Mouse (Mus musculus) myocyte (in vitro differentiated cells): Measurements from ENCODE around the gene Myo1d. TPM values are rescaled to one million over a fixed set of nuclear protein-coding genes. Genes with fewer than 3 reads are reported as not detected.

Source experiments
- H3K27me3 ChIP-seq: one replicate; pipeline ENCODE4 v1.6.1; 2011; ENCODE audit not compliant: control insufficient read depth, insufficient read depth, insufficient read length
- H3K36me3 ChIP-seq: one replicate; pipeline ENCODE4 v1.6.1; 2011; ENCODE audit not compliant: control insufficient read depth, insufficient read depth
- H3K4me2 ChIP-seq: one replicate; pipeline ENCODE4 v1.6.1; 2011; ENCODE audit warnings: low read depth, control low read depth
- H3K4me3 ChIP-seq: one replicate; pipeline ENCODE4 v1.5.1; 2011; ENCODE audit warnings: mild to moderate bottlenecking, control low read depth, moderate library complexity
- H3K79me2 ChIP-seq: one replicate; pipeline ENCODE4 v1.6.1; 2011; ENCODE audit not compliant: control insufficient read depth, insufficient read depth
- H3ac ChIP-seq: one replicate; pipeline ENCODE4 v1.6.1; 2011; ENCODE audit not compliant: control insufficient read depth, insufficient read length
- CEBPB ChIP-seq: IDR thresholded peaks from 2 replicates; pipeline ENCODE4 v1.6.1; 2011; ENCODE audit warnings: mild to moderate bottlenecking, moderate library complexity; ENCODE audit not compliant: poor library complexity, insufficient read depth, severe bottlenecking
- E2F4 ChIP-seq: IDR thresholded peaks from one replicate; pipeline ENCODE4 v1.6.1; 2011; ENCODE audit warnings: mild to moderate bottlenecking, control low read depth, moderate library complexity; ENCODE audit not compliant: insufficient read depth
- MAX ChIP-seq: IDR thresholded peaks from one replicate; pipeline ENCODE4 v1.6.1; 2011; ENCODE audit warnings: low read depth, mild to moderate bottlenecking, control low read depth
- MYOD1 ChIP-seq, 3 experiments: IDR thresholded peaks; one replicate each; pipeline ENCODE4 v1.6.1; 2011; ENCODE audit warnings: control low read depth in 2 of 3, low read depth in 2 of 3, mild to moderate bottlenecking in 2 of 3, moderate library complexity in 1 of 3; ENCODE audit not compliant: insufficient read length in 2 of 3, control insufficient read depth in 1 of 3
- MYOG ChIP-seq, 3 experiments: IDR thresholded peaks; one replicate each; pipeline ENCODE4 v1.6.1; 2011; ENCODE audit warnings: control low read depth in 2 of 3, low read depth in 2 of 3, mild to moderate bottlenecking in 2 of 3; ENCODE audit not compliant: insufficient read length in 2 of 3, control insufficient read depth in 1 of 3, insufficient read depth in 1 of 3
- POLR2A ChIP-seq: IDR thresholded peaks from one replicate; pipeline ENCODE4 v1.6.1; 2011; ENCODE audit warnings: low read depth, mild to moderate bottlenecking, control low read depth, moderate library complexity; ENCODE audit not compliant: insufficient read length
- POLR2AphosphoS2 ChIP-seq: IDR thresholded peaks from one replicate; pipeline ENCODE4 v1.6.1; 2011; ENCODE audit warnings: low read depth, control low read depth; ENCODE audit not compliant: insufficient read length
- REST ChIP-seq: IDR thresholded peaks from one replicate; pipeline ENCODE4 v1.6.1; 2011; ENCODE audit warnings: mild to moderate bottlenecking, control low read depth, moderate library complexity; ENCODE audit not compliant: insufficient read depth, insufficient read length
- SRF ChIP-seq: IDR thresholded peaks from one replicate; pipeline ENCODE4 v1.6.1; 2011; ENCODE audit warnings: low read depth; ENCODE audit not compliant: control insufficient read depth, insufficient read length
- TCF12 ChIP-seq: IDR thresholded peaks from one replicate; pipeline ENCODE4 v1.6.1; 2011; ENCODE audit warnings: mild to moderate bottlenecking, control low read depth; ENCODE audit not compliant: poor library complexity, insufficient read depth, severe bottlenecking
- TCF3 ChIP-seq: IDR thresholded peaks from one replicate; pipeline ENCODE4 v1.6.1; 2011; ENCODE audit warnings: low read depth, control low read depth; ENCODE audit not compliant: insufficient read length
- USF1 ChIP-seq: IDR thresholded peaks from one replicate; pipeline ENCODE4 v1.6.1; 2011; ENCODE audit warnings: low read depth, mild to moderate bottlenecking, control low read depth, moderate library complexity
- polyA plus RNA-seq: library from polyadenylated mRNA; unstranded; fragments of >200 nt; fragmentation: generic; extraction: Trizol; gene quantifications from one replicate; pipeline ENCODE4 v1.2.1, GENCODE M21; 2012; ENCODE audit warnings: missing spikeins

Myo1d gene
- polyA plus RNA-seq, 1 experiment: 10.5 TPM

- H3K36me3 ChIP-seq: no peaks in the 10 kb centered on the region
- no peak for TF ChIP-seq CEBPB
- no peak for TF ChIP-seq POLR2A
- no peak for TF ChIP-seq TCF3
- no peak for TF ChIP-seq MYOD1 (IDR thresholded peaks at IDR 0.05; ENCODE audit: control insufficient read depth in 1 of 3, insufficient read length in 2 of 3, low read depth in 2 of 3)
- no peak for TF ChIP-seq MAX
- no peak for TF ChIP-seq REST
- TF ChIP-seq MYOG (IDR thresholded peaks at IDR 0.05; ENCODE audit: control insufficient read depth in 1 of 3, insufficient read depth in 1 of 3, insufficient read length in 2 of 3, low read depth in 2 of 3): no peak
- no peak for TF ChIP-seq USF1
Measured at GRCm38 (mm10) chr11:80560770-80561169, 219.1 kb downstream of the Myo1d start.

GRCm38 (mm10) chr11:80555416-80555815 lies 224.4 kb downstream of the Myo1d start:
- Histone ChIP-seq H3K4me2 (no peak overlapping the region), H3ac (no peak overlapping the region), H3K4me3 (no peak overlapping the region), H3K27me3 (no peaks in the 10 kb centered on the region), H3K36me3 (no peaks in the 10 kb centered on the region), H3K79me2 (no peaks in the 10 kb centered on the region)
- TF ChIP-seq POLR2AphosphoS2 (no peak), TCF3 (no peak)

More at GRCm38 (mm10) chr11:80560770-80561169, 219.1 kb downstream of the Myo1d start:
- H3ac ChIP-seq: no peak overlapping the region
- H3K27me3 ChIP-seq: no peaks in the 10 kb centered on the region
- H3K4me3 ChIP-seq: no peak overlapping the region
- H3K79me2 ChIP-seq: no peaks in the 10 kb centered on the region
- no peak overlapping the region for H3K4me2 ChIP-seq

- no peak overlapping the region for H3K4me2 ChIP-seq
- no peaks in the 10 kb centered on the region for H3K27me3 ChIP-seq
- TF ChIP-seq MYOG (IDR thresholded peaks at IDR 0.05; ENCODE audit: control insufficient read depth in 1 of 3, insufficient read depth in 1 of 3, insufficient read length in 2 of 3, low read depth in 2 of 3) (no peak), CEBPB (no peak), POLR2AphosphoS2 (no peak), POLR2A (no peak), TCF3 (no peak), REST (no peak), E2F4 (no peak), MAX (no peak), MYOD1 (IDR thresholded peaks at IDR 0.05; ENCODE audit: control insufficient read depth in 1 of 3, insufficient read length in 2 of 3, low read depth in 2 of 3) (no peak), SRF (no peak), USF1 (no peak), TCF12 (no peak)
Measured at GRCm38 (mm10) chr11:80553046-80553445, 226.8 kb downstream of the Myo1d start.

GRCm38 (mm10) chr11:80551634-80552033 lies 228.2 kb downstream of the Myo1d start:
- no peak overlapping the region for H3ac ChIP-seq
- H3K4me3 ChIP-seq: no peak overlapping the region
- H3K4me2 ChIP-seq: no peak overlapping the region
- H3K36me3 ChIP-seq: peaks cover 4% of the 10 kb centered on the region
- no peaks in the 10 kb centered on the region for H3K27me3 ChIP-seq
- no peaks in the 10 kb centered on the region for H3K79me2 ChIP-seq
- no peak for TF ChIP-seq TCF12
- no peak for TF ChIP-seq MYOG (IDR thresholded peaks at IDR 0.05; ENCODE audit: control insufficient read depth in 1 of 3, insufficient read depth in 1 of 3, insufficient read length in 2 of 3, low read depth in 2 of 3)
- no peak for TF ChIP-seq POLR2AphosphoS2
- no peak for TF ChIP-seq REST
- TF ChIP-seq TCF3: no peak
- TF ChIP-seq CEBPB: no peak
- no peak for TF ChIP-seq USF1

More at GRCm38 (mm10) chr11:80553046-80553445, 226.8 kb downstream of the Myo1d start:
- no peak overlapping the region for H3ac ChIP-seq
- H3K4me3 ChIP-seq: no peak overlapping the region
- H3K79me2 ChIP-seq: no peaks in the 10 kb centered on the region
- H3K36me3 ChIP-seq: peaks cover 4% of the 10 kb centered on the region

GRCm38 (mm10) chr11:80550264-80550663 lies 229.6 kb downstream of the Myo1d start:
- peaks cover 4% of the 10 kb centered on the region for H3K36me3 ChIP-seq
- H3K79me2 ChIP-seq: no peaks in the 10 kb centered on the region
- H3K27me3 ChIP-seq: no peaks in the 10 kb centered on the region
- H3K4me2 ChIP-seq: no peak overlapping the region
- no peak overlapping the region for H3K4me3 ChIP-seq
- TF ChIP-seq POLR2A: no peak
- TF ChIP-seq REST: no peak
- TF ChIP-seq USF1: no peak
- TF ChIP-seq MYOG (IDR thresholded peaks at IDR 0.05; ENCODE audit: control insufficient read depth in 1 of 3, insufficient read depth in 1 of 3, insufficient read length in 2 of 3, low read depth in 2 of 3): no peak
- no peak for TF ChIP-seq MAX
- no peak for TF ChIP-seq TCF3
- TF ChIP-seq CEBPB: no peak
- H3ac ChIP-seq: no peak overlapping the region
